Mouse (Mus musculus) kidney, adult 2 months (tissue): ENCODE measurements at regions not wholly inside any gene's neighbourhood (a gene's known extent, or its start where the extent isn't known, plus 50 kb on each side); places are given as distances from the start of the nearest gene placed in this dataset.
A peak's percentile ranks its signal among the peaks of the same experiment; 100 is the strongest.

ENCODE experiments used
- DNase-seq: peaks from one replicate; pipeline ENCODE4 v3.0.0; 2021
- H3K27ac ChIP-seq: fragments of 200-500 bp; 2 replicates; pipeline ENCODE4 v1.5.1; 2012; ENCODE audit warnings: low read depth, low read length, control low read depth, inconsistent platforms; ENCODE audit not compliant: insufficient read depth
- H3K27me3 ChIP-seq: fragments of 200-500 bp; replicated peaks from 2 replicates; pipeline ENCODE4 v1.6.1; 2012; ENCODE audit warnings: mild to moderate bottlenecking, moderate library complexity, low read length, inconsistent platforms; ENCODE audit not compliant: control insufficient read depth, insufficient read depth
- H3K36me3 ChIP-seq: fragments of 200-500 bp; 2 replicates; pipeline ENCODE4 v1.6.1; 2012; ENCODE audit warnings: mild to moderate bottlenecking, moderate library complexity, low read length, inconsistent platforms; ENCODE audit not compliant: control insufficient read depth, insufficient read depth
- H3K4me1 ChIP-seq: fragments of 200-500 bp; 2 replicates; pipeline ENCODE4 v1.6.1; 2011; ENCODE audit warnings: low read length; ENCODE audit not compliant: control insufficient read depth, insufficient read depth
- H3K4me3 ChIP-seq: fragments of 200-500 bp; 2 replicates; pipeline ENCODE4 v1.5.1; 2011; ENCODE audit warnings: mild to moderate bottlenecking, low read depth, low read length, control low read depth; ENCODE audit not compliant: insufficient read depth
- CTCF ChIP-seq: fragments of 200-500 bp; conservative IDR thresholded peaks from 2 replicates; pipeline ENCODE4 v1.5.1; 2011; ENCODE audit warnings: low read depth, mild to moderate bottlenecking, control low read depth, low read length, moderate library complexity, mixed read lengths; ENCODE audit not compliant: insufficient read depth, insufficient read length
- POLR2A ChIP-seq: fragments of 200-500 bp; IDR thresholded peaks from one replicate; pipeline ENCODE4 v1.6.1; 2011; ENCODE audit warnings: low read depth, low read length, control low read depth
- WGBS: fragments of 180-500 bp; shearing (Covaris S2); methylation state at CpG from one replicate; pipeline ENCODE4 v1.1.7; 2018; 5-methylcytosine and 5-hydroxymethylcytosine counted together

- H3K4me3 ChIP-seq, result no peak overlapping the region
- TF ChIP-seq CTCF (no peak), POLR2A (no peak)
- no peaks in the 10 kb centered on the region for H3K27me3 ChIP-seq
- no peaks in the 10 kb centered on the region for H3K36me3 ChIP-seq
- H3K27ac ChIP-seq, result no peak overlapping the region
- DNase-seq, result no peak
- H3K4me1 ChIP-seq, result no peaks in the 10 kb centered on the region
- WGBS, result 85% methylated on average over 8 of the region's 8 CpGs
Measured at GRCm38 (mm10) chr4:131396226-131396840, 441.8 kb downstream of the Ptpru start.

- no peak overlapping the region for H3K4me3 ChIP-seq
- no peaks in the 10 kb centered on the region for H3K27me3 ChIP-seq
- no peaks in the 10 kb centered on the region for H3K4me1 ChIP-seq
- TF ChIP-seq POLR2A (no peak), CTCF (no peak)
- H3K27ac ChIP-seq, result no peak overlapping the region
- H3K36me3 ChIP-seq, result no peaks in the 10 kb centered on the region
- 90% methylated on average over 10 of the region's 10 CpGs for WGBS
- no peak for DNase-seq
Measured at GRCm38 (mm10) chr4:131397161-131397560, 440.9 kb downstream of the Ptpru start.

- H3K27ac ChIP-seq, result no peak overlapping the region
- TF ChIP-seq CTCF, result peak; percentile 68
- no peak for TF ChIP-seq POLR2A
- H3K4me3 ChIP-seq, result no peak overlapping the region
- no peaks in the 10 kb centered on the region for H3K4me1 ChIP-seq
- 20% methylated on average over 11 of the region's 11 CpGs for WGBS
- DNase-seq, result peak; percentile 61
- no peaks in the 10 kb centered on the region for H3K27me3 ChIP-seq
- H3K36me3 ChIP-seq, result no peaks in the 10 kb centered on the region
Measured at GRCm38 (mm10) chr4:131400756-131401155, 437.3 kb downstream of the Ptpru start.

- Histone ChIP-seq H3K4me1 (no peaks in the 10 kb centered on the region), H3K27ac (no peak overlapping the region), H3K36me3 (no peaks in the 10 kb centered on the region), H3K27me3 (no peaks in the 10 kb centered on the region), H3K4me3 (no peak overlapping the region)
- WGBS, result 90% methylated on average over 6 of the region's 6 CpGs
- TF ChIP-seq POLR2A (no peak), CTCF (no peak)
- no peak for DNase-seq
Measured at GRCm38 (mm10) chr4:131401255-131401654, 436.8 kb downstream of the Ptpru start.

- Histone ChIP-seq H3K27ac (no peak overlapping the region), H3K4me3 (no peak overlapping the region), H3K4me1 (no peaks in the 10 kb centered on the region), H3K27me3 (no peaks in the 10 kb centered on the region), H3K36me3 (no peaks in the 10 kb centered on the region)
- no peak for DNase-seq
- WGBS, result 70% methylated on average over 12 of the region's 12 CpGs
- TF ChIP-seq CTCF, result no peak
- no peak for TF ChIP-seq POLR2A
Measured at GRCm38 (mm10) chr4:131405376-131406017, 432.6 kb downstream of the Ptpru start.

- DNase-seq, result no peak
- Histone ChIP-seq H3K4me3 (no peak overlapping the region), H3K27ac (no peak overlapping the region), H3K36me3 (no peaks in the 10 kb centered on the region), H3K4me1 (no peaks in the 10 kb centered on the region), H3K27me3 (no peaks in the 10 kb centered on the region)
- 44% methylated on average over 3 of the region's 3 CpGs for WGBS
- TF ChIP-seq CTCF (no peak), POLR2A (no peak)
Measured at GRCm38 (mm10) chr4:131407464-131407863, 430.6 kb downstream of the Ptpru start.

- Histone ChIP-seq H3K27ac (0 out of 2 replicates have a peak overlapping the region, but pooled peaks have one; percentile 9), H3K27me3 (no peaks in the 10 kb centered on the region), H3K4me3 (no peak overlapping the region), H3K4me1 (no peaks in the 10 kb centered on the region), H3K36me3 (no peaks in the 10 kb centered on the region)
- TF ChIP-seq CTCF (no peak), POLR2A (no peak)
- peak; percentile 18 for DNase-seq
- 54% methylated on average over 1 of the region's 1 CpGs for WGBS
Measured at GRCm38 (mm10) chr4:131408644-131409043, 429.4 kb downstream of the Ptpru start.

GRCm38 (mm10) chr4:131409805-131410204 is 428.3 kb downstream of the Ptpru start:
- no peak overlapping the region for H3K27ac ChIP-seq
- peak; percentile 37 for DNase-seq
- H3K4me3 ChIP-seq, result no peak overlapping the region
- WGBS, result 39% methylated on average over 3 of the region's 3 CpGs
- TF ChIP-seq CTCF (peak; percentile 60), POLR2A (no peak)
- no peaks in the 10 kb centered on the region for H3K36me3 ChIP-seq
- no peaks in the 10 kb centered on the region for H3K4me1 ChIP-seq
- H3K27me3 ChIP-seq, result no peaks in the 10 kb centered on the region
